Mouse (Mus musculus) left cerebral cortex, postnatal 36 days (tissue): Measurements from ENCODE around the gene Rims1. TPM values are rescaled to one million over a fixed set of nuclear protein-coding genes. Genes with fewer than 3 reads are reported as not detected.

ENCODE experiments used
- DNase-seq, 2 experiments: peaks; one replicate each; pipeline ENCODE4 v3.0.0; 2021 to 2022; ENCODE audit warnings: low spot score in 2 of 2, mixed read lengths in 1 of 2
- intact Hi-C: fragments of 180-260 bp; cut with DNase I; formaldehyde crosslinking; loops from one replicate; pipeline ENCODE4 v1.15.1; 2025
- total RNA-seq, 2 experiments: library from RNA; stranded (reverse); gene quantifications; 2 replicates each; pipeline ENCODE4 v1.2.3; 2021

The Rims1 gene
- total RNA-seq, 2 experiments from 2014 or later, result 406 to 441 TPM

GRCm38 (mm10) chr1:22268581-22269359 lies 537.0 kb downstream of the Rims1 start:
- DNase-seq, result peak; percentile 72 to 83
- intact Hi-C loops, result loop anchor here (2.0 to 5.0 kb wide), 2 partner anchors 858 to 1101 kb away; no protein-coding TSS in a partner anchor

- DNase-seq, result peak in 1 of 2 experiments; percentile 51
- intact Hi-C loops, result loop anchor here (2.0 to 5.0 kb wide), 2 partner anchors 1048 to 1099 kb away; partner anchors contain the start of gene Tmem14a
Measured at GRCm38 (mm10) chr1:22266491-22266890, 539.3 kb downstream of the Rims1 start.

- intact Hi-C loops, result loop anchor here (5.0 kb wide), 1 partner anchor 1098 kb away; no protein-coding TSS in a partner anchor
- DNase-seq, result no peak
Measured at GRCm38 (mm10) chr1:22265528-22265927, 540.3 kb downstream of the Rims1 start.

GRCm38 (mm10) chr1:22262169-22262950 lies 543.4 kb downstream of the Rims1 start:
- DNase-seq, result no peak
- intact Hi-C loops, result loop anchor here (2.0 kb wide), 1 partner anchor 302 kb away; the partner anchor contains the start of gene Kcnq5

GRCm38 (mm10) chr1:22261702-22262101 lies 544.1 kb downstream of the Rims1 start:
- intact Hi-C loops, result loop anchor here (2.0 kb wide), 1 partner anchor 301 kb away; the partner anchor contains the start of gene Kcnq5

GRCm38 (mm10) chr1:22260291-22260690 lies 545.5 kb downstream of the Rims1 start:
- intact Hi-C loops, result no loop called here
- no peak for DNase-seq

More at GRCm38 (mm10) chr1:22261702-22262101, 544.1 kb downstream of the Rims1 start:
- DNase-seq, result no peak

- DNase-seq, result no peak
- intact Hi-C loops, result no loop called here
Measured at GRCm38 (mm10) chr1:22258356-22258755, 547.4 kb downstream of the Rims1 start.

GRCm38 (mm10) chr1:22254278-22254677 lies 551.5 kb downstream of the Rims1 start:
- intact Hi-C loops, result no loop called here
- no peak for DNase-seq

- DNase-seq, result no peak
- intact Hi-C loops, result no loop called here
Measured at GRCm38 (mm10) chr1:22252873-22253272, 552.9 kb downstream of the Rims1 start.

- no peak for DNase-seq
Measured at GRCm38 (mm10) chr1:22248898-22249386, 556.9 kb downstream of the Rims1 start.

GRCm38 (mm10) chr1:22245748-22246147 lies 560.0 kb downstream of the Rims1 start:
- DNase-seq, result peak in 1 of 2 experiments; percentile 32
- intact Hi-C loops, result no loop called here

More at GRCm38 (mm10) chr1:22248898-22249386, 556.9 kb downstream of the Rims1 start:
- intact Hi-C loops, result no loop called here
